Mouse (Mus musculus) embryonic facial prominence, embryonic 10.5 days (tissue): ENCODE results near the gene Osgin1. TPM values are rescaled to one million over a fixed set of nuclear protein-coding genes. Genes with fewer than 3 reads are reported as not detected.

Experiments
- DNase-seq: peaks from one replicate; pipeline ENCODE4 v3.0.0-alpha.2; 2017; ENCODE audit warnings: low spot score
- H3K27ac ChIP-seq: fragments of 300-500 bp; sonication (generic); replicated peaks from 2 replicates; pipeline ENCODE4 v1.5.1; 2016; ENCODE audit warnings: mild to moderate bottlenecking
- H3K27me3 ChIP-seq: fragments of 300-500 bp; sonication (generic); replicated peaks from 2 replicates; pipeline ENCODE4 v1.6.1; 2016; ENCODE audit warnings: low read depth, mild to moderate bottlenecking; ENCODE audit not compliant: poor library complexity, severe bottlenecking
- H3K36me3 ChIP-seq: fragments of 300-500 bp; sonication (generic); replicated peaks from 2 replicates; pipeline ENCODE4 v1.6.1; 2016; ENCODE audit warnings: mild to moderate bottlenecking, moderate library complexity
- H3K4me1 ChIP-seq: fragments of 300-500 bp; sonication (generic); 2 replicates; pipeline ENCODE4 v1.6.1; 2016
- H3K4me3 ChIP-seq: fragments of 300-500 bp; sonication (generic); 2 replicates; pipeline ENCODE4 v1.5.1; 2016; ENCODE audit warnings: mild to moderate bottlenecking, moderate library complexity
- H3K9me3 ChIP-seq: fragments of 300-500 bp; sonication (generic); 2 replicates; pipeline ENCODE4 v1.6.1; 2016; ENCODE audit warnings: mild to moderate bottlenecking
- WGBS: fragments of 180-500 bp; shearing (Covaris S2); methylation state at CpG from one replicate; pipeline ENCODE4 v1.1.7; 2016; 5-methylcytosine and 5-hydroxymethylcytosine counted together
- polyA plus RNA-seq: library from polyadenylated mRNA; unstranded; fragments of >200 nt; fragmentation: Nextera tagmentation; extraction: Ambion mirVana; gene quantifications from 2 replicates; pipeline ENCODE4 v1.2.1, GENCODE M21; 2016

The Osgin1 gene
- polyA plus RNA-seq, 1 experiment from 2014 or later = 0.47 TPM

GRCm38 (mm10) chr8:119452919-119453318 lies 19.0 kb downstream of the Osgin1 start:
- 86% methylated on average over 5 of the region's 5 CpGs for WGBS
- peaks cover 15% of the 10 kb centered on the region for H3K4me1 ChIP-seq

GRCm38 (mm10) chr8:119456045-119456444 lies 22.1 kb downstream of the Osgin1 start:
- H3K9me3 ChIP-seq = no peaks in the 10 kb centered on the region
- no peak overlapping the region for H3K4me3 ChIP-seq
- H3K27ac ChIP-seq = no peak overlapping the region
- H3K36me3 ChIP-seq = no peaks in the 10 kb centered on the region; the same call in 1 of the 2 replicates
- no peaks in the 10 kb centered on the region for H3K27me3 ChIP-seq
- WGBS = 89% methylated on average over 5 of the region's 5 CpGs
- peaks cover 10% of the 10 kb centered on the region; the same call in 1 of the 2 replicates for H3K4me1 ChIP-seq
- DNase-seq = no peak

More at GRCm38 (mm10) chr8:119452919-119453318, 19.0 kb downstream of the Osgin1 start:
- no peak for DNase-seq
- Histone ChIP-seq H3K27ac (no peak overlapping the region), H3K27me3 (peaks cover 24% of the 10 kb centered on the region), H3K36me3 (no peaks in the 10 kb centered on the region; the same call in 1 of the 2 replicates), H3K9me3 (no peaks in the 10 kb centered on the region), H3K4me3 (no peak overlapping the region)

- Histone ChIP-seq H3K4me1 (peaks cover 16% of the 10 kb centered on the region), H3K4me3 (no peak overlapping the region), H3K36me3 (no peaks in the 10 kb centered on the region), H3K9me3 (no peaks in the 10 kb centered on the region), H3K27me3 (peaks cover 13% of the 10 kb centered on the region), H3K27ac (no peak overlapping the region)
- 72% methylated on average over 16 of the region's 16 CpGs for WGBS
- no peak for DNase-seq
Measured at GRCm38 (mm10) chr8:119459724-119460123, 25.8 kb downstream of the Osgin1 start.

- Histone ChIP-seq H3K27me3 (peaks cover 29% of the 10 kb centered on the region), H3K9me3 (no peaks in the 10 kb centered on the region), H3K36me3 (no peaks in the 10 kb centered on the region), H3K4me1 (peaks cover 29% of the 10 kb centered on the region), H3K27ac (no peak overlapping the region), H3K4me3 (no peak overlapping the region)
- 83% methylated on average over 9 of the region's 9 CpGs for WGBS
- DNase-seq = no peak
Measured at GRCm38 (mm10) chr8:119461356-119461755, 27.4 kb downstream of the Osgin1 start.

GRCm38 (mm10) chr8:119463709-119464108 lies 29.8 kb downstream of the Osgin1 start:
- Histone ChIP-seq H3K27ac (no peak overlapping the region), H3K9me3 (no peaks in the 10 kb centered on the region), H3K27me3 (peaks cover 42% of the 10 kb centered on the region), H3K36me3 (no peaks in the 10 kb centered on the region), H3K4me1 (peaks cover 34% of the 10 kb centered on the region), H3K4me3 (no peak overlapping the region)
- WGBS = 67% methylated on average over 7 of the region's 7 CpGs
- no peak for DNase-seq

- peak overlapping the region; percentile 44 for H3K4me3 ChIP-seq
- peak; percentile 62 for DNase-seq
Measured at GRCm38 (mm10) chr8:119466105-119466504, 32.2 kb downstream of the Osgin1 start.

GRCm38 (mm10) chr8:119466794-119467193 lies 32.9 kb downstream of the Osgin1 start:
- H3K27ac ChIP-seq = no peak overlapping the region
- H3K9me3 ChIP-seq = no peaks in the 10 kb centered on the region
- no peaks in the 10 kb centered on the region for H3K36me3 ChIP-seq
- WGBS = 76% methylated on average over 10 of the region's 10 CpGs
- H3K4me1 ChIP-seq = peaks cover 30% of the 10 kb centered on the region
- no peak overlapping the region for H3K4me3 ChIP-seq
- no peak for DNase-seq
- peaks cover 42% of the 10 kb centered on the region for H3K27me3 ChIP-seq

More at GRCm38 (mm10) chr8:119466105-119466504, 32.2 kb downstream of the Osgin1 start:
- peaks cover 30% of the 10 kb centered on the region for H3K4me1 ChIP-seq
- H3K27ac ChIP-seq = 0 out of 2 replicates have a peak overlapping the region, but pooled peaks have one; percentile 20
- no peaks in the 10 kb centered on the region for H3K36me3 ChIP-seq
- WGBS = 2% methylated on average over 18 of the region's 18 CpGs
- peaks cover 42% of the 10 kb centered on the region for H3K27me3 ChIP-seq
- no peaks in the 10 kb centered on the region for H3K9me3 ChIP-seq

- WGBS = 92% methylated on average over 8 of the region's 8 CpGs
- Histone ChIP-seq H3K27me3 (peaks cover 42% of the 10 kb centered on the region), H3K4me1 (peaks cover 30% of the 10 kb centered on the region), H3K4me3 (no peak overlapping the region), H3K9me3 (no peaks in the 10 kb centered on the region), H3K27ac (no peak overlapping the region), H3K36me3 (no peaks in the 10 kb centered on the region)
- DNase-seq = no peak
Measured at GRCm38 (mm10) chr8:119468091-119468490, 34.2 kb downstream of the Osgin1 start.

GRCm38 (mm10) chr8:119478684-119479083 lies 44.8 kb downstream of the Osgin1 start:
- H3K27me3 ChIP-seq = 0 out of 2 replicates have a peak, but pooled peaks cover 5% of the 10 kb centered on the region
- WGBS = 26% methylated on average over 5 of the region's 5 CpGs

GRCm38 (mm10) chr8:119484145-119484896 lies 50.4 kb downstream of the Osgin1 start:
- Histone ChIP-seq H3K27ac (no peak overlapping the region), H3K9me3 (no peaks in the 10 kb centered on the region), H3K4me1 (no peaks in the 10 kb centered on the region), H3K36me3 (no peaks in the 10 kb centered on the region), H3K4me3 (no peak overlapping the region), H3K27me3 (peaks cover 4% of the 10 kb centered on the region; the same call in 1 of the 2 replicates)
- DNase-seq = peak; percentile 47
- WGBS = 84% methylated on average over 11 of the region's 11 CpGs

More at GRCm38 (mm10) chr8:119478684-119479083, 44.8 kb downstream of the Osgin1 start:
- Histone ChIP-seq H3K4me1 (0 out of 2 replicates have a peak, but pooled peaks cover 3% of the 10 kb centered on the region), H3K4me3 (no peak overlapping the region), H3K36me3 (no peaks in the 10 kb centered on the region), H3K27ac (no peak overlapping the region), H3K9me3 (no peaks in the 10 kb centered on the region)
- no peak for DNase-seq

GRCm38 (mm10) chr8:119487093-119487492 lies 53.2 kb downstream of the Osgin1 start:
- H3K4me1 ChIP-seq = peaks cover 20% of the 10 kb centered on the region
- no peak overlapping the region for H3K4me3 ChIP-seq
- WGBS = 76% methylated on average over 7 of the region's 7 CpGs

More at GRCm38 (mm10) chr8:119487093-119487492, 53.2 kb downstream of the Osgin1 start:
- no peak for DNase-seq
- no peaks in the 10 kb centered on the region for H3K9me3 ChIP-seq
- no peak overlapping the region for H3K27ac ChIP-seq
- peaks cover 15% of the 10 kb centered on the region for H3K27me3 ChIP-seq
- no peaks in the 10 kb centered on the region for H3K36me3 ChIP-seq
